Mouse (Mus musculus) small intestine, adult 2 months (tissue): ENCODE results near the gene Gm10097.

Experiments used
- CTCF ChIP-seq: fragments of 200-500 bp; IDR thresholded peaks from 2 replicates; pipeline ENCODE4 v1.5.1; 2012; ENCODE audit warnings: low read depth, mild to moderate bottlenecking, control low read depth, inconsistent platforms, low read length, moderate library complexity, mixed read lengths; ENCODE audit not compliant: insufficient replicate concordance, insufficient read length; ENCODE audit errors: extremely low read depth
- POLR2A ChIP-seq: fragments of 200-500 bp; IDR thresholded peaks from 2 replicates; pipeline ENCODE4 v1.6.1; 2012; ENCODE audit warnings: low read depth, mild to moderate bottlenecking, control low read depth, inconsistent platforms, low read length, moderate library complexity

DNA sequence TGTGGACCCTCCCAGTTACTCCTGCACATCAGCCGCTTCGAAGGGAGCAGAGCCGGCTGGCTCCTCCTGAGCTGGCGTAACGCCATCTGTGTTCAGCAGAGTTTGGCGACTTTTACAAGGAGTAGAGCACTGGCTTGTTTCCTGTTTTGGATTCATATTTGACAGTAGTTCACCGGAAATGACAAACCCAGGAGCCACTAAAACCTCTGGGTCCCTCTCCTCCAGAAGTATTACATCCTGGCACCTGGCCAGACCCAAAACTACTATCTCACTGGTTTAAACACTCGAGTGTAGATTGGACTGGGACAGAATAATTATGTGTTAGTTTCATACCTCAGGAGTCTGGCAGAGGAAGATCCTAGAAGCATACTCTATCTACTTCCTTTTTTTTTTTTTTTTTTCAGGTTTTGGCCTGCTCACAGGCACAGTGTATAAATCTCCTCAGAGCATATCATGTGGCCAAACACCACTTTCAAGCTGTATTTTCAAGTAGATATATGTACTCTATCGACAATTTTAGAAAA lies 11.0 kb downstream of the Gm10097 start:
- TF ChIP-seq POLR2A (no peak), CTCF (no peak)
